Mouse (Mus musculus) layer of hippocampus, adult 2 months (tissue): ENCODE data around the gene Slc25a17. TPM values are rescaled to one million over a fixed set of nuclear protein-coding genes. Genes with fewer than 3 reads are reported as not detected.

ENCODE experiments used
- DNase-seq, 2 experiments: peaks; one replicate each; pipeline ENCODE4 v3.0.0; 2022; ENCODE audit warnings: low spot score in 2 of 2
- H3K27ac ChIP-seq: fragments of 200-600 bp; 2 replicates; pipeline ENCODE4 v1.8.1; 2022
- H3K4me3 ChIP-seq: fragments of 200-600 bp; 2 replicates; pipeline ENCODE4 v1.8.1; 2022; ENCODE audit warnings: mild to moderate bottlenecking
- CTCF ChIP-seq: fragments of 200-600 bp; conservative IDR thresholded peaks from 2 replicates; pipeline ENCODE4 v1.8.1; 2022; ENCODE audit warnings: antibody characterized with exemption, mild to moderate bottlenecking, moderate library complexity
- total RNA-seq, 2 experiments: library from RNA; stranded (reverse); gene quantifications; 2 replicates each; pipeline ENCODE4 v1.2.3; 2021

Slc25a17 gene
- total RNA-seq, 2 experiments from 2014 or later, result 41.5 to 47.6 TPM

GRCm38 (mm10) chr15:81306501-81306900, 54.1 kb downstream of the Slc25a17 start:
- no peak for TF ChIP-seq CTCF
- no peak for DNase-seq
- Histone ChIP-seq H3K27ac (no peak overlapping the region), H3K4me3 (no peak overlapping the region)

DNA sequence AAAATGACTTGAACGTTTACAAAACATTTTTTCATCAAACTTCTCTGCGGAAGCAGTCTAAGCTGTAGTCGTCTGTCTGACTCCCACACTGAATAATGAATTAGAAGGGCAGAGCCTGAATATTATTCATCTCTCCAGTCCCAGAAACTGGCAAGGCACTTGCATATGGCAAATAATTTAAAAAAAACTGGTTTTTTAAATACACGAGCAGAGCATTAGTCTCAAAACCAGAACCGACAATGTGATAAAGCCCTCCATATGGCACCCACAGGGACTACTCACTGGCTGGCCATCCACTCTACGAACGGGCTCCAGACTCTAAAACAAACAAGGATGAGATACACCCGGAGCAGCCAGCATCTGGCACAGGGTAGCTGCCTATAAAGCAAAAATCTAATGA, 55.6 kb downstream of the Slc25a17 start:
- peak in 1 of 2 experiments; percentile 57 for DNase-seq
- peak overlapping the region; percentile 72 for H3K27ac ChIP-seq
- H3K4me3 ChIP-seq, result no peak overlapping the region
- TF ChIP-seq CTCF, result no peak

GRCm38 (mm10) chr15:81304006-81304405, 56.6 kb downstream of the Slc25a17 start:
- no peak for DNase-seq
- H3K4me3 ChIP-seq, result no peak overlapping the region
- no peak for TF ChIP-seq CTCF
- H3K27ac ChIP-seq, result peak overlapping the region; percentile 51; the same call in 1 of the 2 replicates

DNA sequence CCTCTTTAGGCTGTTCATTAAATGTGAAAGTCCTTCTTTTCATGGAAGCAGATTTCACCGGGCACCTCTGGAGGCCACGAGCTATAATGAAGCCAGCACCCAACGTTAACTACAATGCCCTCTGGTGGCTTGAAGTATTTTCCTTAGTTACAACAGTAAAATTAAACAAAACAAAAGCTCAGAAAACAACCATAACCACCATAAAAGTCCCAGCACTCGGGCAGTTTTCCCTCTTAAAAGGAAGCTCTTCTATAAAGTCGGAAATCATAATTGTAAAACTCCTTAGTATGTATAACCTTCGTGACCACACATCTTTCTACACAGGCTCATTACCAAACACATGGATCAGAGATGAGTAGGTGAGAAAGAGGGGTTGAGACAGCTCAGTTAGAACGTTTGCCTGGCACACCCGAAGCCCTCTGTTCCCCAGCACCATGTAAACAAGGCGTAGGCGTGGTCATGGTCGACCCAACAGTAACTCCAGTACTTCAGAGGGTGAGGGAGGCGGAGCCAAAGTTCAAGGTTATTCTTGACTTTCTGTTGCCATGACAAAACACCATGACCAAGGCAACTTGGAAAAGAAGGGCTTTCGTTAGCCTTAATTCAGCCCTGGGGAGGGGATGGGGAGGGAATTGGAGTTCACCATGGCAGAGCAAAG, 58.3 kb downstream of the Slc25a17 start:
- peak; percentile 77 for TF ChIP-seq CTCF
- peak in 1 of 2 experiments; percentile 35 for DNase-seq
- Histone ChIP-seq H3K4me3 (no peak overlapping the region), H3K27ac (no peak overlapping the region)

GRCm38 (mm10) chr15:81301193-81302070, 59.2 kb downstream of the Slc25a17 start:
- Histone ChIP-seq H3K27ac (no peak overlapping the region), H3K4me3 (no peak overlapping the region)
- DNase-seq, result no peak
- TF ChIP-seq CTCF, result no peak

- DNase-seq, result no peak
- H3K27ac ChIP-seq, result no peak overlapping the region
- no peak for TF ChIP-seq CTCF
- no peak overlapping the region for H3K4me3 ChIP-seq
Observed at GRCm38 (mm10) chr15:81300520-81301069, 60.0 kb downstream of the Slc25a17 start.

DNA sequence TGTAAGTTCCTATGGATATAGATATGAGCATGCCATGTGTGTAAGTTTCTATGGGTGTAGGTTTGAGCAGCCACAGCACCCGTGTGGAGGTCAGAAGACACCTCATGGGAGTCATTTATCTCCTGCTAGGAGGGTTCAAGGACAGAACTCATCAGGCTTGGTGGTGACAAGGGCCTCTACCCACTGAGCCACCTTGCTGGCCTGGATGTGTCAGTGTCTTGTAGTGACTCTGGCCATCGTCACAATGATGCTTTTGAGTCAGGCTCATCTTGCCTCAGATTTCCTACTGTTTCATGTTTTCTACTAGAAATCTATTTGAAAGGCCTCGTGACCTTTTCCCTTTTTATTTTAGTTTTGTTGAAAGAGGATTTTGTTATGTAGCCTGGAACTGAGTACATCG, 61.1 kb downstream of the Slc25a17 start:
- no peak for DNase-seq
- H3K27ac ChIP-seq, result no peak overlapping the region
- no peak overlapping the region for H3K4me3 ChIP-seq
- no peak for TF ChIP-seq CTCF

DNA sequence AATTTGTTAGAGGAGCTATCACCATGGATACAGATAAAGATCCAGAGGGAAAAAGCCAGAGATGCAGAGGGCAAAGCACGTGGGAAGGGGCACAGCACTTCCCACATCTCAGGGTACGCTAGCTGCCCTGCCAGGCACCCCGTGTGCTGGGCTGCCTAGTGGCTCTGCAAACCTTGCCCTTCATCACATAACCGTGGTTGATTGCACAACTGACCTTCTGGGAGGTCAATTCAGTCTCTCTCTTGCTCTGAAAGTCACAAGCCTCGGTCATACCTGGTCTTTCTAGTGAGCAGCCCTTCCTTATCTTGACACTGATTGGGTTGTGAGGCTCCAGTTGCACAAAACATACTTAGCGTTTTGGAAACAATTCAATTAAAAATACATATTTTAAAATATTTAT, 62.4 kb downstream of the Slc25a17 start:
- H3K4me3 ChIP-seq, result no peak overlapping the region
- no peak for TF ChIP-seq CTCF
- DNase-seq, result no peak
- no peak overlapping the region for H3K27ac ChIP-seq

GRCm38 (mm10) chr15:81297543-81297942, 63.1 kb downstream of the Slc25a17 start:
- DNase-seq, result no peak
- no peak overlapping the region for H3K4me3 ChIP-seq
- no peak for TF ChIP-seq CTCF
- H3K27ac ChIP-seq, result no peak overlapping the region

DNA sequence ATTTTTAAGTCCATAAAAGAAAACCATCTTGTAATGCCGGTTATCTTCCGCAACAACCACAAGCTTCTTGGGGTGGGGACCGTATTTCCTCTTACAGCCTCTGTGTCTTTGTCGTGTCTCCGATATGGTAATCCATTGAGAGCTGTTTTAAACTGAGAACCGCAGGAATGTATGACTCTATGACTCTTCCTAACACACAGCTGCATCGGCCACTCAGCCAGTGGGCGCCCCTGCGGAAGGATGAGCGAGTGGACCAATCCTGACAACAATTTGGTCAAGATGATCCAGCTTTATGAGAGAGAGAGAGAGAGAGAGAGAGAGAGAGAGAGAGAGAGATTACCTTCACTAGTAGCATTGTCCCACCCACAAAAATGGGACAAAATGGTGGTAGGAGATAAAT, 65.7 kb downstream of the Slc25a17 start:
- H3K4me3 ChIP-seq, result no peak overlapping the region
- H3K27ac ChIP-seq, result no peak overlapping the region
- DNase-seq, result no peak
- TF ChIP-seq CTCF, result no peak

DNA sequence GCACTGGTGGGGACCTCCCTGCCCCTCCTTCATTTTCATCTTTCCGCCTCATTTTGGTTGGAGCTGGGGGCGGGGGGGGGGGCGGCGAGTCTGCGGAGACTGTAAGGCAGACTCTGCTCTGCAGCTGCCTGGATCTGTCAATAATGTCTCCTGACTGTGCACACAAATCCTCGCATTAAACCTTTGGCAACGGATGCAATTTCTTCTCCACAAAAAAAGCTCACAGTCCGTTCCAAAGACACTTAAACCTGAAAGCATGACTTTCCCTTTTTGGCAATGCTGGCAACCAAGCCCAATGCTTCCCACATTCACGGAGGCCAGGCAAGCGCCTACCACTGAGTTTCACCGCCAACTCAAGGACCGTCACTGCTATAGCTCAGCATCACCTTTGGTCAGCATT, 66.2 kb downstream of the Slc25a17 start:
- Histone ChIP-seq H3K27ac (no peak overlapping the region), H3K4me3 (no peak overlapping the region)
- no peak for DNase-seq
- no peak for TF ChIP-seq CTCF

- no peak for DNase-seq
- no peak for TF ChIP-seq CTCF
- Histone ChIP-seq H3K4me3 (no peak overlapping the region), H3K27ac (no peak overlapping the region)
Observed at GRCm38 (mm10) chr15:81290747-81291146, 69.9 kb downstream of the Slc25a17 start.

DNA sequence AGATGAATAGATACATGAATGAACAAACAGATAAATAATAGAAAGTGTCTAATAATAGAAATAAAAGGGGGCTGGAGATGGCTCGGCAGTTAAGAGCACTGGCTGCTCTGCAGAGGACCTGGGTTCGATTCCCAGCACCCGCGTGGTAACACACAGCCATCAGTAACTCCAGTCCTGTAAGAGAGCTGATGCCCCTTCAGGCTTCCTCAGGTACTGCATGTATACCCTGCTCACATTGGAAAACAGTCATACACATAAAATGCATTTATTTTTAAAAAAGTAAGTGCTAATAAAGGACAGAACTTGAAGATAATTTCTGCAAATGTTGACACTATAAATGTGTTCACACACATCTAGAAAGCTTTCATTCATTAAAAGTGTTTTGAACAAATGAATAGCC, 70.4 kb downstream of the Slc25a17 start:
- no peak for DNase-seq
- TF ChIP-seq CTCF, result peak; percentile 63
- Histone ChIP-seq H3K27ac (no peak overlapping the region), H3K4me3 (no peak overlapping the region)
